Mouse (Mus musculus): ENCODE measurements at regions not wholly inside any gene's neighbourhood (a gene's known extent, or its start where the extent isn't known, plus 50 kb on each side); places are given as distances from the start of the nearest gene placed in this dataset.
"Not testable (repeated sequence)": the region's sequence is repeated elsewhere in the genome, so short reads cannot be mapped to it uniquely, and the experiment has no call there.

DNA sequence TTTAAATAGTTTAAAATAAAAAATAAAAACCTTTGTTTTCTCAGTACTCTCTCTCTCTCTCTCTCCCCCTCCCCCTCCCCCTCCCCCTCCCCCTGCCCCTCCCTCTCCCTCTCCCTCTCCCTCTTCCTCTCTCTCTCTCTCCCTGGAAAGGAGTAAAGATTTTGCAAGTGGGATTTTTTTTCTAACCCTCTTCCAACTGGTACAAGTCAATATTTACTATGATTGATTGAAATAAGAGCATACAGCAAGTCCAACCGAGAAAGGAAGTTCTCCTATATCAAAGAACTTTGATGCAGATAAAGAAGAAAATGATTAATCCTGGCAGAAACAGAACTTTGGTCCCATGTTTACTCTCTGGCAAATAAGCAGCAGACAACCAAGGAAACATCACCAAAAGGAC is 89.0 kb upstream of the Reln start:
- Histone ChIP-seq H3K9ac (ENCODE audit: low read depth, low read length) (no peak overlapping the region), H3K27ac (ENCODE audit: low read length) (no peak overlapping the region), H3K36me3 (ENCODE audit: control insufficient read depth, insufficient read depth) (no peaks in the 10 kb centered on the region), H3K4me3 (ENCODE audit: low read depth, low read length) (no peak overlapping the region), H3K9me3 (replicated peaks; ENCODE audit: control insufficient read depth, low read length) (no peaks in the 10 kb centered on the region), H3K4me2 (ENCODE audit: low read depth, low read length) (no peak overlapping the region), H3K27me3 (ENCODE audit: control insufficient read depth, insufficient read depth, low read depth, low read length) (no peaks in the 10 kb centered on the region), H3K4me1 (ENCODE audit: control insufficient read depth, low read depth, low read length) (no peaks in the 10 kb centered on the region; the same call in 1 of the 2 replicates)
- WGBS (ENCODE audit: insufficient replicate concordance): 39% methylated on average over 1 of the region's 1 CpGs
- peak; percentile 65 for ATAC-seq (ENCODE audit: low read depth)

DNA sequence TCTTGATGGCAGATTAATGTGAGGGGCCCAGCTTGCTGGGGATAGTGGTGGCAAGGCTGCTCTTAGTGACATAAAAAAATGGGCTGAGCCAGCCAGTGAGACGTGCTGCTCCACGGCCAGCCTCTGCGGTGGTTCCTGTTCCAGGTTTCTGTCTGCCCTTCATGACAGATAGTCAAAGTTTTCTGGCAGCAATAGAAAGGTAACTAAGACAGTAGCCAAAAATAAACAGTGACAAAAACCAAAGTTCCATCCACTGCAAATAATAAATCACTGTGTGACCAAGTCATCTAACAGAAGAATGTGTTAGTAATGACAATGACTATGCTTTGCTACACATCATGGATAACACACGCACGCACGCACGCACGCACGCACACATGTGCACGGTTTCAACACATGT is 87.2 kb upstream of the Reln start:
- H3K9me3 ChIP-seq (replicated peaks; ENCODE audit: control insufficient read depth, low read length): no peaks in the 10 kb centered on the region
- no peak overlapping the region for H3K27ac ChIP-seq (ENCODE audit: low read length)
- no peaks in the 10 kb centered on the region for H3K36me3 ChIP-seq (ENCODE audit: control insufficient read depth, insufficient read depth)
- no peaks in the 10 kb centered on the region for H3K27me3 ChIP-seq (ENCODE audit: control insufficient read depth, insufficient read depth, low read depth, low read length)
- H3K4me2 ChIP-seq (ENCODE audit: low read depth, low read length): no peak overlapping the region
- no peak overlapping the region for H3K4me3 ChIP-seq (ENCODE audit: low read depth, low read length)
- no peak overlapping the region for H3K9ac ChIP-seq (ENCODE audit: low read depth, low read length)
- WGBS (ENCODE audit: insufficient replicate concordance): 77% methylated on average over 10 of the region's 10 CpGs
- H3K4me1 ChIP-seq (ENCODE audit: control insufficient read depth, low read depth, low read length): no peaks in the 10 kb centered on the region; the same call in 1 of the 2 replicates
- peak; percentile 67 for ATAC-seq (ENCODE audit: low read depth)

DNA sequence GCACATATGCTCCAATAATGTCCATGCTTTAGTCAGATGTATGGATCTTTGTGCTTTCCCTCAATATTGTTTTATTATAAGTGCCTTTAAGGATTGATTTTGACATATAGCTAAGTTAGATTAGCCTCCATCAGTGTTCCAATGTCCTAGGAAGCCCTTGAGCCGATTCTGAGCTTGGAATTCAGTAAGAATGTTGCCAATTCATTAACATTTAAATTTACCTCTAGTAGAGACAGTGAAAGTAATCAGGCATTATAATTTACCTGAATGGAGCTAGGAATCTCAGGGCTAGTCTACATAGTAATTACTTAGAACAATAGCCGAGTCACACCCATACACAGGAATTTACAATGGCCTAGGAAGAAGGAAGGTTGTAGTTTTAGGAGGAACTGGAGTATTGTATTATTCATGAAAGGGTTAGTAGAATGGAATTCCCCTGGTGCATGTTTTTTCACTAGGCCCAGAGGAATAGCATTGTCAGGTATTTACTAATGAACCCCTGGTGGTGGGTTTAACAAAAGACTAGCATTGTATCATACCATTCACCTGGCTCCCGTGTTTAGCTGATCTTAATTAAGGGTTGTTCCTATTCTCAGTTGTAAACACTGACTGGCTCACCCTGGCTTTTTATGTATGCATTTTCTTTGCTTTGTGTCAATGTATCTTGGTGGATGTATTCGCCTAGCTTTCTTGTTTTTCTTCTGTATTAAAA is 81.4 kb upstream of the Reln start:
- ATAC-seq (ENCODE audit: low read depth); H3K27ac ChIP-seq (ENCODE audit: low read length): not testable (repeated sequence)

DNA sequence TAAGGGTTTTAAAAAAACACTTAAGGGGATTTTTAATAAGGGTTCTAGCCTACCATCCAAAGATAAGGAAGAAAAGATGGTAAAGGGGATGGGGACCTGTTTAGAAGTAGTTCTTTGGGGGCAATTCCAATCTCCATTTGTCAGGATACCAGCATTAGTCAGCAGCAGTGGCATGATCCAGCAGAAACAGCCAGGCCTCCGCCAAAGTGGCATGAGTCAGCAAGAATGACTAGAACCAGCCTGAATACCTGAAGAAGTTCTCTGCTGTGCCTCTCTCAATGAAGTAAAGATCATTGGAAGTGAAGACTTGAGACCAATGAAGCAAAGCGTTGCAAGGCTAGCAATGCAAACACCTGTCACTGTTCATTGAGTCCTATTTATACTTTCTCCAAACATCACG is 71.5 kb upstream of the Reln start:
- Histone ChIP-seq H3K4me2 (ENCODE audit: low read depth, low read length) (no peak overlapping the region), H3K27me3 (ENCODE audit: control insufficient read depth, insufficient read depth, low read depth, low read length) (no peaks in the 10 kb centered on the region), H3K4me3 (ENCODE audit: low read depth, low read length) (no peak overlapping the region), H3K4me1 (ENCODE audit: control insufficient read depth, low read depth, low read length) (no peaks in the 10 kb centered on the region), H3K36me3 (ENCODE audit: control insufficient read depth, insufficient read depth) (no peaks in the 10 kb centered on the region), H3K27ac (ENCODE audit: low read length) (no peak overlapping the region), H3K9me3 (replicated peaks; ENCODE audit: control insufficient read depth, low read length) (no peaks in the 10 kb centered on the region), H3K9ac (ENCODE audit: low read depth, low read length) (no peak overlapping the region)
- 73% methylated on average over 3 of the region's 3 CpGs for WGBS (ENCODE audit: insufficient replicate concordance)
- 0 out of 2 replicates have a peak, but pooled peaks have one; percentile 24 for ATAC-seq (ENCODE audit: low read depth)

More for the DNA sequence above, 81.4 kb upstream of the Reln start:
- H3K36me3 ChIP-seq (ENCODE audit: control insufficient read depth, insufficient read depth); H3K4me1 ChIP-seq (ENCODE audit: control insufficient read depth, low read depth, low read length); H3K27me3 ChIP-seq (ENCODE audit: control insufficient read depth, insufficient read depth, low read depth, low read length); H3K4me3 ChIP-seq (ENCODE audit: low read depth, low read length); H3K9ac ChIP-seq (ENCODE audit: low read depth, low read length); H3K4me2 ChIP-seq (ENCODE audit: low read depth, low read length); H3K9me3 ChIP-seq (replicated peaks; ENCODE audit: control insufficient read depth, low read length): not testable (repeated sequence)
- WGBS (ENCODE audit: insufficient replicate concordance): 56% methylated on average over 4 of the region's 4 CpGs

DNA sequence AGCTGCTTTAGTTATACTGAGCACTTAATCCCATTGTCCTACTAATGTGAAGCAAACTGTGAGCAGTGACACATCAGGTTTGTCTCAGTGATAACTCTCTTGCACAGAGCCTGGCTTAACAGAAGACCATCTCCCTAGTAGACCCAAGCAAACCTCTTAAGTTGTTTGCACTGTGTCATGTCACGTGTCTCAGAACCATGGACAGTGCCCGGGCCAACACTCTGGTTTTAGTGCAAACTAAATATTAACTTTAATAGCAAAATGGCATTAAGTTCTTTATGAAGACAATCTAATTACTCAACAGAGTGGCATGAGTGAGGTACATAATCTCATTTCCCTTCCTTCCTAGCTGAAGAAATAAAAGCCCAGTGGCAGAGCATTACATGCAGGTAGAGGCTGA is 54.6 kb upstream of the Reln start:
- no peak overlapping the region for H3K9ac ChIP-seq (ENCODE audit: low read depth, low read length)
- no peaks in the 10 kb centered on the region for H3K4me1 ChIP-seq (ENCODE audit: control insufficient read depth, low read depth, low read length)
- 60% methylated on average over 2 of the region's 2 CpGs for WGBS (ENCODE audit: insufficient replicate concordance)
- H3K9me3 ChIP-seq (replicated peaks; ENCODE audit: control insufficient read depth, low read length): no peaks in the 10 kb centered on the region
- no peak overlapping the region for H3K27ac ChIP-seq (ENCODE audit: low read length)
- no peaks in the 10 kb centered on the region for H3K36me3 ChIP-seq (ENCODE audit: control insufficient read depth, insufficient read depth)
- ATAC-seq (ENCODE audit: low read depth): no peak
- no peaks in the 10 kb centered on the region for H3K27me3 ChIP-seq (ENCODE audit: control insufficient read depth, insufficient read depth, low read depth, low read length)
- H3K4me2 ChIP-seq (ENCODE audit: low read depth, low read length): no peak overlapping the region
- H3K4me3 ChIP-seq (ENCODE audit: low read depth, low read length): no peak overlapping the region

Data from liver, embryonic 16.5 days (tissue).